Mouse (Mus musculus) brown adipose tissue, adult 24 weeks (tissue): Measurements from ENCODE around the gene Coq10a. TPM values are rescaled to one million over a fixed set of nuclear protein-coding genes. Genes with fewer than 3 reads are reported as not detected.
A peak's percentile ranks its signal among the peaks of the same experiment; 100 is the strongest.

Experiments used
- H3K27ac ChIP-seq: fragments of 200-500 bp; replicated peaks from 2 replicates; pipeline ENCODE4 v1.5.1; 2012; ENCODE audit warnings: low read depth, mild to moderate bottlenecking, low read length
- H3K4me1 ChIP-seq: fragments of 200-500 bp; 2 replicates; pipeline ENCODE4 v1.6.1; 2012; ENCODE audit warnings: low read length, mixed read lengths; ENCODE audit not compliant: control insufficient read depth, insufficient read depth, insufficient read length
- H3K4me3 ChIP-seq: fragments of 200-500 bp; 2 replicates; pipeline ENCODE4 v1.5.1; 2012; ENCODE audit warnings: low read depth, mild to moderate bottlenecking, low read length, moderate library complexity; ENCODE audit not compliant: insufficient read depth
- polyA plus RNA-seq: library from polyadenylated mRNA; stranded (reverse); fragments of >200 nt; gene quantifications from 2 replicates; pipeline ENCODE4 v1.2.4, GENCODE M21; 2012; ENCODE audit not compliant: missing spikeins, insufficient read depth, insufficient read length

The Coq10a gene
- polyA plus RNA-seq, 1 experiment, result 173 TPM

DNA sequence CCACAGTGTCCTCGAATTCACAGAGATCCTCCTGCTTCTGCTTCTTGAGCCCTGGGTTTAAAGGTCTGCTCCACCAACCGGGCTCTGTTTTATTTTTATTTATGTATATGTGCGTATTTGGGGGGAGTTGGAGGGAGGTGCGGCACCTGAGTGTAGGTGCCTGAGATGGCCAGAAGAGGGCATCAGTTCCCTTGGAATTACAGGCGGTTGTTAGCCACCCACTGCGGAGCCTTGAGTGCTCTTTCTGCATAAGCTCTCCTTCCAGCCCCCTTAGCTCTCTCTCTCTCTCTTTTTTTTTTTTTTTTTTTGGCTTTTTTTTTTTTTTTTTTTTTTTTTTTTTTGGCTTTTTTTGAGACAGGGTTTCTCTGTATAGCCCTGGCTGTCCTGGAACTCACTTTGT is 5.6 kb upstream of the Coq10a start:
- Histone ChIP-seq H3K27ac (no peak overlapping the region), H3K4me1 (peaks cover 7% of the 10 kb centered on the region; the same call in 1 of the 2 replicates), H3K4me3 (no peak overlapping the region)

DNA sequence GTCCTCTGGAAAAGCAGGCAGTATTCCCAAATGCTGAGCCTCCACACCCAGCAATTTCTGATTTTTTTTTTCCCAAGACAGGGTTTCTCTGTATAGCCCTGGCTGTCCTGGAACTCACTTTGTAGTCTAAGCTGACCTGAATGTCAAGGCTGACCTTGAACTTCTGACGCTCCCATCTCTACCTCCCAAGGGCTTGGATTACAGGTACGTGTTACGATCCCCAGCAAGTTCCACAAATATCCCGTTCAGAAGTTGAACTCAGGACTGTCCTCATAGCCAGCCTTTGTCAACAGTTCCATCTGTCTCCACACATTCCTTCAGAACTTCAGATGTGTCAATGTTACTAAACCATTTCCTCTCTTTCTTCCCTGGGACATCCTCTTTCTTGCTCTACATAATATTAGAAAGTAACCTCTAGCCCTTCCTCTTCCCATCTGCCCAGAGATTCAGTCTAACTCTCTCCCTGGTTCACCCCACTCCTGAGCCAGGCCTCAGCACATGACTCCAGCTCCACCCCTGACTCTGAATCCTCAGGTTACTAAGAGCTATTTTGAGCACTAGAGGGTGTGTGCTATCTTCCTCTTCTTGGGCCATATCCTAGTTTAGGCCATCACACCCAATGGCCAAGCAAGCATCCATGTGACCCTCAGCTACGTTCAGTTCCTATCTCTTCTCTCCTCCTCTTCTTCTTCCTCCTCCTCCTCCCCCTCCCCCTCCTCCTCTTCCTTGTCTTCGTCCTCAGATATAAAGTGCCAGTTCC is 4.4 kb upstream of the Coq10a start:
- no peak overlapping the region for H3K4me3 ChIP-seq
- peak overlapping the region; percentile 45; the same call in 1 of the 2 replicates for H3K27ac ChIP-seq
- peaks cover 5% of the 10 kb centered on the region; the same call in 1 of the 2 replicates for H3K4me1 ChIP-seq

DNA sequence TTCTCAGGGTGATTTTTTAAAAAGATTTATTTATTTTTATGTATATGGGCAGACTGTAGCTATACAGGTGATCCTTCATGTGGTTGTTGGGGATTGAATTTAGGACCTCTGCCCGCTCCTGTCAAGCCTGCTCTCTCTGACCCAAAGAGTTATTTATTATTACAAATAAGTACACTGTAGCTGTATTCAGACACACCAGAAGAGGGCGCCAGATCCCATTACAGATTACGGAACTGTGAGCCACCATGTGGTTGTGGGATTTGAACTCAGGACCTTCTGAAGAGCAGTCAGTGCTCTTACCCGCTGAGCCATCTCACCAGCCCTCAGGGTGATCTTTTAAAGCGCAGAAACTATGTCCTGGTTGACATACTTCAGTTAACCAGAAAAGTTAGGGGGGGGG is 3.3 kb upstream of the Coq10a start:
- H3K4me3 ChIP-seq, result no peak overlapping the region
- H3K4me1 ChIP-seq, result no peaks in the 10 kb centered on the region
- no peak overlapping the region for H3K27ac ChIP-seq

DNA sequence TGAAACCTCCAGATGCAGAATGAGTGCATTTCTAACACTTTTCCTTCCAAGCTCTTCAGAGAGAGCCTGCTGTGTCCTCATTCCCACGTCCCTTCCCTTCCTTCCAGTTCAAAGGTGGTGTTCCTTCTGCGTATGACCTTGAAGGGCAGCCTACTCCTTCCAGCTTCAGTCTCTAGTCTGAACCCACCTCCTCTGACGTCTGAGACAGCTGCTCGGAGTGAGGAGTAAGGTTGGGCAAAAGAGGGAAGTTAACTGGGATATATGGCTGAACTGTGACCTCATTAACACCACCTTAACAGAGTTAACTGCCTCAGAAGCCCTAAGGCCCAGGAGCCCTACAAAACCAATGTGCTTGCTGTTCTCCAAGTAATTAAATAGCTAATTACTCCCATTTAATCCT is 1.8 kb upstream of the Coq10a start:
- no peak overlapping the region for H3K4me3 ChIP-seq
- peak overlapping the region; percentile 70 for H3K27ac ChIP-seq
- H3K4me1 ChIP-seq, result no peaks in the 10 kb centered on the region

DNA sequence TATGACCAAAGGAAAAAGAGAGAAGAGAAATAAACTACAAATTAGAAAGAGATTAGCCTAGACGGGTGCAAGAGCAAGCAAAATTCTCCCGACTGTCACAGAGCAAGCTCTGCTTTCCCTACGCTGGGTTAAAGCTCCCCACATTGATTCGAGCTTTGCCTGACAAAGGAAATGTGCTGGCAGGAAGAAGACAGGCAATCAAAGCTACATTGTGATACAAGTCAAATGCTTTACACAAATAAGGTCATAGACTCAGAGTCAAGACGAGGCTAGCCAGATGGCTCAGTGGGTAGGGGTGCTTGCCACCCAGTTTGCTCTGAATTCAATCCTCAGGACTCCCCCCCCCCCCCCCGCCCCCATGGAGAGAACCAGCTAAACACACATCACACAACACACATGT is 1.2 kb upstream of the Coq10a start:
- Histone ChIP-seq H3K4me3 (no peak overlapping the region), H3K27ac (peak overlapping the region; percentile 93), H3K4me1 (no peaks in the 10 kb centered on the region)

DNA sequence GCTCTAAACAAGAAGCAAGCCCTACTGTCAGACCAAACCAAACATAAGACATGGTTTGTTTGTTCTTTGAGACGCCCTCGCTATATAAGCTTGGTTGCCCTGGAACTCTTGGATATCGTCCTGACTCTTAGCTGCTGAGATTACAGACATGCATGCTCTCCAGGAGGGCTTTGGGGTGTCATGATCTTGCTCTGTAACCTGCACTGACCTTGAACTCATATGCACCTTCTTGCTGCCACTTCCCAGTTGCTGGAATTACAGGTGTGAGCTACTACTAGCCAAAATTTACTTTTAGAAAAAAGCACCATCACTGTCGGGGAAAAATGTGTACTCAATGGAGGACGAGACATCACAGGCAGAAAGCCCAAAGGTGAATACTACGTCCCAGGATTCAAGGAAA is 802 bp upstream of the Coq10a start:
- Histone ChIP-seq H3K4me3 (peak overlapping the region; percentile 76), H3K27ac (peak overlapping the region; percentile 93), H3K4me1 (no peaks in the 10 kb centered on the region)

DNA sequence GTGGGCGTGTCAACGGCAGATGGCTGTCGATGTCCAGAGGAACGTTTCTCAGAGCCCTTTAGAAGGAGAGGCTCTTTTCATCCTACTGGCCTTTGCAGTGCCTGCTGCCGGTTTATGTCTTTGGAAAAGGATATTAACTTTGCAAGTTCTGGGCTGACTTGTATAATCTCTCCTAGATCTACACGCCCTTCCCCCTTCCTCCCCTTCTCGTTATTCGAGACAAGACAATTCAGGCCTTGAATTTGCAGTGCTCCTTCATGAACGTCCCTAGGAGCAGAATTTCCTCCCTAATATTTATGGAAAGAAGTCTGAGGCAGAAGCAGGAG is 384 bp upstream of the Coq10a start:
- Histone ChIP-seq H3K4me1 (no peaks in the 10 kb centered on the region), H3K4me3 (peak overlapping the region; percentile 76)

DNA sequence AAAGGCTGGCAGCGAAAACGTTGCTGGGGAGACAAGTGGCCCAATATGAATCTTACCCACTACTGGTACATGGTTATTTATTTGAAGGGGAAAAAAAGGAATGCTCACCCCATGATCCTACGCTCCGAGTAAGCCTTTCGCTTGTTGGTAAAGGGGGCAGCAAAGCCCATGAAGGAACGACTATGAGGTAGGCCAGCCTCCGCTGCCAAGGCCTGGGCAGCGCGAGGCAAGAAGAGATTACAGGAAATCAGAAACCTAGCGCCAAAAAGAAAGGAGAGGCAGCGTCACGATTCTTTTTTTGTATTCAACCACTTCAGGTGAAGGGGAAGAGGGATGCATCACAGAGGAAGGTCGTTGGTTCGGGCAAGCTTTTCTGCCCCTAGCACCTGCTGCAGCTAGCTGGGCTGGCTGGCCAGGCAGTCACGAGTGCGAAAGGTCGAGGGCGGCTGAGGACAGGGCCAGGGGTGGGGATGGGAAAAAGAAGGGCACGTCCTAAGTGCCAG is 847 bp downstream of the Coq10a start:
- Histone ChIP-seq H3K27ac (peak overlapping the region; percentile 93), H3K4me1 (no peaks in the 10 kb centered on the region), H3K4me3 (peak overlapping the region; percentile 76)

More for the DNA sequence above, 384 bp upstream of the Coq10a start:
- H3K27ac ChIP-seq, result peak overlapping the region; percentile 93

DNA sequence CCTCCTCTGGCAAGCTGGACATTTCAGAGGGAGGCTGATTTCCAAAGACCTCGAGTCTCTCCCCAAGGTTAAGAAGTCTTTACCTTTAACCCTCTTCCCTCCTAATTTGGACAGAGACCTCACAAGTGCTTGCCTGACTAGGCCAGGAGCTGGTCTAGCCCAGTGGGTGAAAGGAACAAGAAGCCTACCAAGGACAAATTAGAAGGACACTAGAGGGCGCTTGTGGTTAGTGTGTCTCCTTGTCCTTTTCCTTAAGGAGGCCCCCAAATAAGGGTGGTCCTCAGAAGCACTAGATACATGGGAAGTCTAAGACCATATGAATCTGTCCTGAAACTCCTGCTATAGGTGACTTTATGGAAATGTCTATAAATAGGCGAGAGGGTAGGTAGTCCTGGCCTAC is 6.2 kb downstream of the Coq10a start:
- H3K4me3 ChIP-seq, result no peak overlapping the region
- peak overlapping the region; percentile 96 for H3K27ac ChIP-seq
- no peaks in the 10 kb centered on the region; the same call in 1 of the 2 replicates for H3K4me1 ChIP-seq

DNA sequence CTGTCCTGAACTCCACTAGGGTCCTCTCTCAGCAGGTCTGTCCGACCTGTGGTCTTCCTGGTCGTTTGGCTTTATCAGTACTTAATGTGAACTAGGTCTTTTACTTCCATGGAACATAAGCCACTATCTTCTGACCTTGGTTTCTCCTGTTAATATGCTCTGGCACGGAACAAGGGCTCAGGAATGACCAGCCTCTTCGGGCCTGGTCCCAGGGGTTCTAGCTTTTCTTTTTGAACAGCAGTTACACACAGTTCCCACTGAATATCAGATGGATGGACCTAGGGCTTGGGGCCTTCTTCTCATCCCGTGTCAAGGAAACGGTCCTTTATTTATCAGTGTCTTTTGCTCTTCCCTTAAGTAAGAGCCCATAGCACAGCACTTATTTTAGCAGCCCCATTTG is 7.0 kb downstream of the Coq10a start:
- no peak overlapping the region for H3K4me3 ChIP-seq
- H3K27ac ChIP-seq, result peak overlapping the region; percentile 96
- H3K4me1 ChIP-seq, result no peaks in the 10 kb centered on the region; the same call in 1 of the 2 replicates

DNA sequence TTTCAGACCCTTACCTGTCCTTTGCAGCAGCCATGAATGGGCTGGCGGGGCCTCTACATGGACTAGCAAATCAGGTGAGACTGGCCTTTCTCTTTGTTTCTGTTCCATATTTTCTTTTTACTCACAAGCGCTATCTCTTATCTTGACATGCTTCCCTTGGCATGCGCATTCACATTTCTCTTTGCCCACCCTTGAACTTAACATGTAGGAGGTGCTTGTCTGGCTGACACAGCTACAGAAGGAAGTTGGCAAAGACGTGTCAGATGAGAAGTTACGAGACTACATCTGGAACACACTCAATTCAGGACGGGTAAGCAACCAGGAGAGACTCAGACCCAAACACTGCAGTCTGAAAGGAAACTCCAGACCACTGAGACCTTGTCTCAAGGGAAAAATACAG is 9.6 kb downstream of the Coq10a start:
- Histone ChIP-seq H3K4me3 (no peak overlapping the region), H3K27ac (peak overlapping the region; percentile 56), H3K4me1 (no peaks in the 10 kb centered on the region; the same call in 1 of the 2 replicates)

DNA sequence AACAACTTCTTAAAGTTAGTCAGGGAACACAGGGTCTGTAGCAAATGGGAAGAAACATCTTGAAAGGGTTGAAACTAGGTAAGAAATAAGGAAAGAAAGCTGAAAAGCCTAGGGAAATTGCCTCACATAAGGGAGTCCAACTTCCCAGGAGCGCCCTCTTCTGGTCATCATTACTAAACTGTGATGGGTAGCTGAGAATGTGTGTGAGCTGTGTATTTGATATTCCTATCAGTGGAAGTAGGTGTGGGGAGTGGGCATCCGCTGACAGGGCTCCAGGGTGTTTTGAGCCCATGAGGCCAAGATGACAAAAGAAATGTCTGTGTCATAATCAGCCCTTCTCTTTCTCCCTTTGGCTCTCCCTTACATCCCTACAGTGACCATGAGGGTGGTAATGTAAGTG is 10.0 kb downstream of the Coq10a start:
- Histone ChIP-seq H3K4me3 (no peak overlapping the region), H3K4me1 (no peaks in the 10 kb centered on the region; the same call in 1 of the 2 replicates), H3K27ac (peak overlapping the region; percentile 56)

DNA sequence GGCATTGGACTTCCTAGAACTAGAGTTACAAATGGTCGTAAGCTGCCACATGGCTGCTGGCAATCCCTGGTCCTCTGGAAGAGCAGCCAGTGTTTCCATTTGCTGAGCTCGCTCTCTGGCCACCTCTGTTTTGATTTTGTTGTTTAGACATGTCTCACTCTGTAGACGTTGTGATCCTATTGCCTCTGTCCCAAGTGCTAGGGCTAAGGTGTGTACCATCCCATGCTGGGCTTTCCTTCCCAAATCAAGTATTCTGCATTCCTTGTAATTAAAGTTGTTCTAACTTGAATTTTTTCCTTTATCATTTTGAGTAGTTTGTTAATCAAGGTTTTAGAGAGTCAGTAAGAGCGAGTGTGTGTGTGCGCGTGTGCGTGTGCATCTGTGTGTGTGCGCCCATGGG is 21.3 kb downstream of the Coq10a start:
- no peak overlapping the region for H3K4me3 ChIP-seq
- peaks cover 7% of the 10 kb centered on the region; the same call in 1 of the 2 replicates for H3K4me1 ChIP-seq
- H3K27ac ChIP-seq, result no peak overlapping the region

DNA sequence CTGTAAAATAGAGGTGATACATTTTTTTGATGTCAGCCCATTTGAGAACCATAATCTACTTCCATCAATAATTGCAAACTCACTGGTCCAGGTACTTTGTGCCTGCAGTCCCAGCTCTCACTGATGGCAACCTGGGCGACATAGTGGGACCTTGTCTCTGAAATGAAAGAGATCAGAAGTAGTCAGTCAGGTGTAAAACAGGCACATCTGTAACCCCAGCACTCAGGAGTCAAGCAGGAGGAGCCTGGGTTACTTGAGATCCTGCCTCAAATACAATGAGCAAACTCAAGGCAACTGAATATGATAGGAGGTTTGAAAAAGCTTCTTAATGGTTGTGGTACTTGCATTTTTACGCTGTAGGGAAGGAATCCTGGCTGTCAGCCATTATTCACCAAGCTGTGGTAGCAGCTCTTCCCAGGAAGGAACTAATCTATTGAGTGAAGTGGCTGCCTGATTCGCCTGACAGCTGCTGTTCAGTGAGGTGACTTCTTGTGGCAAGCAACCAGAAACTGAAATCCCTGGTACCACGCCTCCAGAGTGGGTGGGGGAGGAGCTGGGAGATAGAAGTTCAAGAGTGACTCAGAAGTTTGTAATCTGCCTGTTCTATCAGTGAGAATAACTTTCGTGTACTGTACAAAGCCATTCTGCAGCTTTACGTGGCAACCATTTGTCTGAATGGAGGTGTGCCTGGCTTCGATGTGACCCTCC is 24.1 kb downstream of the Coq10a start:
- peak overlapping the region; percentile 48 for H3K27ac ChIP-seq
- peaks cover 7% of the 10 kb centered on the region; the same call in 1 of the 2 replicates for H3K4me1 ChIP-seq
- no peak overlapping the region for H3K4me3 ChIP-seq

DNA sequence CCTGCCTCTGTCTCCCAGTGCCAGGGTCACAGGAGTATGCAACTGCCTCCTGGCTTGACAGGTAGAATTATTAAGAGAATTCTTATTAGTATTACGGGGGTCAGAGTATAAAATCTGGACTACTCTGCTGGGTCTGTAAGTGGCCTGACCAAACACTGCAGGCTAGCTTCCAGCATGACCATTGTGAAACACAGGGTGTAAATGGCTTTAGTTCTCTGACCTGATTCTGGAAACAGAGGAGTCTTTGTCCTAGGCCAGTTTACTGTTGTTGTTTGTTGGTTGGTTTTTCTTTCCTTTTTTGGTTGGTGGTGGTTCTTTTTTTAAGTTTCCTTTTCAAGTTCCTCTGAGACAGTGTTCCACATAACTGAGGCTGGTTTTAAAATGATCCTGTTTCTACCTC is 25.4 kb downstream of the Coq10a start:
- Histone ChIP-seq H3K4me1 (peaks cover 7% of the 10 kb centered on the region; the same call in 1 of the 2 replicates), H3K27ac (peak overlapping the region; percentile 61), H3K4me3 (no peak overlapping the region)
